Mouse (Mus musculus) limb, embryonic 14.5 days (tissue): ENCODE measurements around the gene Papss1. TPM values are rescaled to one million over a fixed set of nuclear protein-coding genes. Genes with fewer than 3 reads are reported as not detected.

Experiments used
- ATAC-seq: fragments of 200-750 bp; cut with Nextera tagmentation; 2 replicates; pipeline ENCODE4 v1.8.0; 2017; ENCODE audit warnings: low read depth, moderate number of reproducible peaks, moderate TSS enrichment; ENCODE audit not compliant: low FRiP score
- DNase-seq: peaks from one replicate; pipeline ENCODE4 v3.0.0-alpha.2; 2015; ENCODE audit warnings: low spot score
- H3K27ac ChIP-seq: fragments of 300-500 bp; sonication (generic); replicated peaks from 2 replicates; pipeline ENCODE4 v1.5.1; 2014; ENCODE audit warnings: low read depth, mild to moderate bottlenecking, low read length, moderate library complexity, mixed read lengths
- H3K27me3 ChIP-seq: fragments of 300-500 bp; sonication (generic); 2 replicates; pipeline ENCODE4 v1.6.1; 2014; ENCODE audit warnings: low read length, mixed read lengths; ENCODE audit not compliant: control insufficient read depth, insufficient read depth
- H3K36me3 ChIP-seq: fragments of 300-500 bp; sonication (generic); 2 replicates; pipeline ENCODE4 v1.6.1; 2014; ENCODE audit warnings: mild to moderate bottlenecking, low read length, moderate library complexity, mixed read lengths; ENCODE audit not compliant: control insufficient read depth, insufficient read depth
- H3K4me1 ChIP-seq: fragments of 300-500 bp; sonication (generic); 2 replicates; pipeline ENCODE4 v1.6.1; 2014; ENCODE audit warnings: antibody characterized with exemption, low read length, mixed read lengths; ENCODE audit not compliant: control insufficient read depth, insufficient read depth
- H3K4me2 ChIP-seq: fragments of 300-500 bp; sonication (generic); replicated peaks from 2 replicates; pipeline ENCODE4 v1.6.1; 2014; ENCODE audit warnings: low read depth, mild to moderate bottlenecking, low read length, moderate library complexity; ENCODE audit not compliant: severe bottlenecking
- H3K4me3 ChIP-seq: fragments of 300-500 bp; sonication (generic); replicated peaks from 2 replicates; pipeline ENCODE4 v1.5.1; 2014; ENCODE audit warnings: low read length
- H3K9ac ChIP-seq: fragments of 300-500 bp; sonication (generic); 2 replicates; pipeline ENCODE4 v1.6.1; 2014; ENCODE audit warnings: mild to moderate bottlenecking, low read depth, low read length, moderate library complexity; ENCODE audit not compliant: severe bottlenecking
- H3K9me3 ChIP-seq: fragments of 300-500 bp; sonication (generic); 2 replicates; pipeline ENCODE4 v1.6.1; 2016; ENCODE audit warnings: low read length; ENCODE audit not compliant: control insufficient read depth
- POLR2A ChIP-seq: fragments of 200-500 bp; IDR thresholded peaks from 2 replicates; pipeline ENCODE4 v1.8.0; 2012; ENCODE audit warnings: inconsistent platforms, mild to moderate bottlenecking, moderate library complexity, borderline replicate concordance; ENCODE audit not compliant: insufficient read depth, insufficient read length; ENCODE audit errors: extremely low read depth
- WGBS: fragments of 180-500 bp; shearing (Covaris S2); extraction: QIAGEN DNeasy Blood & Tissue Kit; methylation state at CpG from one replicate; pipeline ENCODE4 v1.1.7; 2014; 5-methylcytosine and 5-hydroxymethylcytosine counted together
- polyA plus RNA-seq, 2 experiments: library from polyadenylated mRNA; depleted of rRNA in 1 of 2; stranded (reverse) in 1 of 2; unstranded in 1 of 2; fragments of >200 nt; fragmentation: Nextera tagmentation in 1 of 2; extraction: Ambion mirVana in 1 of 2; gene quantifications; 2 replicates each; pipeline versions ENCODE4 v1.2.1 to v1.2.3; 2012 to 2014

Papss1 gene
- polyA plus RNA-seq, 2 experiments, result 117 to 135 TPM

DNA sequence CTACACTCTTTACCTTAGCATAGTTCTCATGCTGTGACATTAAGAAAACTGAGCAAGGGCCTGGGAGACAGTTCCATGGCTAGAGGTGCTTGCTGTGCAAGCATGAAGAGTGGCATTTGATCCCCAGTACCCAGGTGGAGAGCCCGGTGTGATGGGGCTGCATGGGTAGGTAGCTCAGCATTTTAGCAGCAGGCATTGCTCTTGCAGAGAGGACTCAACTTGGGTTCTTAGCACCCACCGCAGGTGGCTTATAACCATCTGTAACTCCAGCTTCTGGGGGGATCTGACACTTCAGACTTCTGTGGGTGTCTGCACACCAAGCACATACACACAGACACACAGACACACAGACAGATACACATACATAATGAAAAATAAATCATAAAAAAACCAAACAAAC, 69.5 kb downstream of the Papss1 start:
- Histone ChIP-seq H3K9ac (no peak overlapping the region), H3K27ac (no peak overlapping the region), H3K27me3 (no peaks in the 10 kb centered on the region), H3K9me3 (no peaks in the 10 kb centered on the region), H3K4me1 (peaks cover 14% of the 10 kb centered on the region), H3K4me3 (no peak overlapping the region), H3K36me3 (peaks cover 39% of the 10 kb centered on the region), H3K4me2 (no peak overlapping the region)
- no peak for TF ChIP-seq POLR2A
- 85% methylated on average over 2 of the region's 2 CpGs for WGBS
- ATAC-seq, result no peak
- DNase-seq, result no peak

DNA sequence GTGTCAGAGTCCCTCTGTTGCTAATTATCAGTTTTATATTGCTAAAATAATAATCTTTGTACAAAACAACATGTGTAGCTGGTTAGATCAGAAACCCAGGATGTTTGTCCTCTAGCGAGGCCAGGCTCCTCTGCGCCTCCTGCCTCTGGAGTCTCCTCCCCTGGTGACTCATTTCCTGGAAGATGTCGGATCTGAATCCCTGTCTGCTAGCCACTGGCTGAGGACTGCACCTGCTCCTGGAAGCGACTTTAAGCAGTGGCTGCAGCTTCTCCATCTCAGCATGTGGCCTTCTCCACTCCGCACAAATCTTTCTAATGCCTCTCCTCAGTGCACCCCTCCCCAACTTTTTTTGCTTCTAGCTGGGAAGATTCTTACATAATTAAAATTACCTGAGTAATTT, 71.6 kb downstream of the Papss1 start:
- TF ChIP-seq POLR2A, result no peak
- WGBS, result 43% methylated on average over 5 of the region's 5 CpGs
- no peak for ATAC-seq

DNA sequence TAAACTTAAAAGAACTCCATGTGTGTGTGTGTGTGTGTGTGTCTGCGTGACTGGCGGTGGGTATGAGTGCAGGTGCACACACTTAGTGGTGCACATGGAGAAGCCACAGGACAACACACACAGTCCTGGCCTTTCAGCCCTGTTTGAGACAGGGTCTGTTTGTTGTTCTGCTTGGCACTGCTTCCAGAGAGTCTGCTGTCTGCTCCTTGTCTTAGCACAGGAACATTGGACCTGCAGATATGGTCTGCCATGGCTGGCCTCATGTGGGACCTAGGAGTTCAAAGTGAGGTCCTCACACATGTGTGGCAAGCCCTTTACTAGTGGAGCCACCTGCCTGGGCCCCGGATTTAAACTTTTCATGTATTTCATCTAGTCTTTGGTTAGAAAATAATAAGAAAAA, 72.4 kb downstream of the Papss1 start:
- H3K27me3 ChIP-seq, result no peaks in the 10 kb centered on the region
- no peak overlapping the region for H3K9ac ChIP-seq
- WGBS, result 76% methylated on average over 3 of the region's 3 CpGs
- H3K9me3 ChIP-seq, result no peaks in the 10 kb centered on the region
- no peak overlapping the region for H3K4me3 ChIP-seq
- no peak overlapping the region for H3K4me2 ChIP-seq
- ATAC-seq (no peak), DNase-seq (no peak)
- H3K27ac ChIP-seq, result no peak overlapping the region
- peaks cover 46% of the 10 kb centered on the region for H3K36me3 ChIP-seq
- no peak for TF ChIP-seq POLR2A
- peaks cover 14% of the 10 kb centered on the region for H3K4me1 ChIP-seq

More for the DNA sequence above, 71.6 kb downstream of the Papss1 start:
- DNase-seq, result no peak
- no peak overlapping the region for H3K9ac ChIP-seq
- no peaks in the 10 kb centered on the region for H3K27me3 ChIP-seq
- H3K4me2 ChIP-seq, result no peak overlapping the region
- peaks cover 46% of the 10 kb centered on the region for H3K36me3 ChIP-seq
- no peak overlapping the region for H3K27ac ChIP-seq
- H3K9me3 ChIP-seq, result no peaks in the 10 kb centered on the region
- H3K4me1 ChIP-seq, result peaks cover 14% of the 10 kb centered on the region
- H3K4me3 ChIP-seq, result no peak overlapping the region

DNA sequence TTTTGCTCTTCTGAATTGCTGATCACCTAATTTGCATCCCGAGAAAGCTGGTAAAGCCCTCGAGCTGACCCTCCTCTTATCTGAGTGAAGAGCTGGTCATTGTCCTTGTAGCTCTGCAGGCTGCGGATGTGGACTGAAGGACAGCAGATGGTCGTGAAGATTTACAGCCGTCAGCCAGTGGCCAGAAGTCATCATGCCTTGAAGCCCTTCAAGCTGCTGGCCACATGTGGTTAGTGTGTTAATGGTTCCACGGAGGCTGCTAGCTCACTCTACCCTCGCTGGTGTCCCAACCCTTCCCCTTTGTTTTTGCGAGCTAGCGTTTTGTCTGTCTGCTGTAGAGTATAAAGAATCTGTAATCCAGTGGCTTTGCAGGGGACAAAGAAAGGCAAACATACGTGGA, 73.1 kb downstream of the Papss1 start:
- Histone ChIP-seq H3K27ac (no peak overlapping the region), H3K27me3 (no peaks in the 10 kb centered on the region), H3K4me2 (no peak overlapping the region), H3K9me3 (no peaks in the 10 kb centered on the region), H3K9ac (no peak overlapping the region), H3K36me3 (peaks cover 40% of the 10 kb centered on the region), H3K4me3 (no peak overlapping the region), H3K4me1 (peaks cover 14% of the 10 kb centered on the region)
- no peak for TF ChIP-seq POLR2A
- no peak for ATAC-seq
- DNase-seq, result no peak
- WGBS, result 20% methylated on average over 10 of the region's 10 CpGs

DNA sequence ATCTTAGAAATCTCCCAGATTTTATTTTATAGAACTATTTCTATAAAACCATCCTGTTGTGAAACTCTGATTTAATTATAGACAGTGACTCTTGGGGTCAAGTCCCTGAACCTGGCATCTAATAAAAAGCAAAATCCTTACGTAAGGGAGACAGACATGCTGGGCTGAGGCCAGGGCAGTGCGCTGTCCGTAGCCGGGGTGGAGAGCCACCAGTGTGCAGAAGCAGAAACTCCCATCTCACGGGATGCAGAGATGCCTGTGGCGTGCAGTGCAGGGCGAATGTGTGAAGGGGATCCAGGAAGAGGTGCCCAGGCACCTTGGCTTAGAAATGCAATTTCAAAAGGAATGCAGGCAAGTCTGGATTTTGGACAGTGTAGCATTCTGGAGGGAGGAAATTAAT, 73.6 kb downstream of the Papss1 start:
- Histone ChIP-seq H3K36me3 (peaks cover 39% of the 10 kb centered on the region), H3K9me3 (no peaks in the 10 kb centered on the region), H3K9ac (no peak overlapping the region), H3K4me1 (peaks cover 14% of the 10 kb centered on the region), H3K4me2 (no peak overlapping the region), H3K27ac (peak overlapping the region; percentile 48; the same call in 1 of the 2 replicates), H3K4me3 (no peak overlapping the region), H3K27me3 (no peaks in the 10 kb centered on the region)
- DNase-seq, result no peak
- WGBS, result 51% methylated on average over 7 of the region's 7 CpGs
- no peak for ATAC-seq
- TF ChIP-seq POLR2A, result no peak
